Mouse (Mus musculus) retina, postnatal 1 day (tissue): ENCODE data around the gene Slc39a11.
A peak's percentile ranks its signal among the peaks of the same experiment; 100 is the strongest.

ENCODE experiments used
- DNase-seq: peaks from one replicate; pipeline ENCODE4 v3.0.0-alpha.2; 2012

Slc39a11 gene

DNA sequence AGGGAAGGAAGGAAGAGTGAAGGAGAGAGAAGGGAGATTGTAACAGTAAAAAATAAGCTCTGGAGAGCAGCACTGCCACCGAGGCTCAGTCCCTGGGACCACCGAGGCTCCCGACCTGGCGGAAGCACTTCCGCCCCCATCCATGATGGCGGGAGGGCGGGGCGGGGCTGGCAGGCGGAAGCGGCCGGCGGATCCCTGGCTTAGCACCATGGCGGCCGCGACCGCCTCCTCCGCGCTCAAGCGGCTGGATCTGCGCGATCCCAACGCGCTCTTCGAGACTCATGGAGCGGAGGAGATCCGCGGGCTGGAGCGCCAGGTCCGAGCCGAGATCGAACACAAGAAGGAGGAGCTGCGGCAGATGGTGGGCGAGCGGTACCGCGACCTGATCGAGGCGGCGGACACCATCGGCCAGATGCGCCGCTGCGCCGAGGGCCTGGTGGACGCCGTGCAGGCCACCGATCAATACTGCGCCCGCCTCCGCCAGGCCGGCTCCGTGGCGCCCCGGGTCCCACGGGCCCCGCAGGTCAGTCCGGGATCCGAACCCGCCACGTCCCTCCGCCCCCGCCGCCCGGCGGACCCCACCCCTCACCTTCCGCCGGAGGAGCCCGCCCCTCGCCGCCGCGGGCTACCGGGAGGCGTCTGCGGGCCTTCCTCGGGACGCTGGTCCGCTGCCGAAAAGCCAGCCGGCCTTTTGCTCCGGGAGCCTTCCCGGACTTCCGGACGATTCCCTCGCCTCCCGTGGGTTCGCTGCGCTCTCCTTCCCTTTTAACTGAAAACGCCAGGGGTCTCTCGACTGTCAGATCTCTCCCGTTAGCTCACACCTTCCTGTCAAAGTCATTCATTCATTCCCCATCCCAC, at the start of gene Slc39a11:
TSS of gene Slc39a11 (minus strand) at position 727 of the 858 bp plus-strand sequence.
- peak; percentile 86 for DNase-seq

GRCm38 (mm10) chr11:113699643-113700042, 49.8 kb upstream of the Slc39a11 start:
- no peak for DNase-seq

- peak; percentile 36 for DNase-seq
These were observed 48.2 kb upstream of the Slc39a11 start for GRCm38 (mm10) chr11:113698013-113698545.

GRCm38 (mm10) chr11:113697571-113697970, 47.7 kb upstream of the Slc39a11 start:
- peak; percentile 83 for DNase-seq

GRCm38 (mm10) chr11:113691851-113692250, 42.0 kb upstream of the Slc39a11 start:
- no peak for DNase-seq

- no peak for DNase-seq
These were observed 41.4 kb upstream of the Slc39a11 start for GRCm38 (mm10) chr11:113691318-113691717.

- no peak for DNase-seq
These were observed 40.6 kb upstream of the Slc39a11 start for GRCm38 (mm10) chr11:113690506-113690905.

- DNase-seq: peak; percentile 63
These were observed 37.2 kb upstream of the Slc39a11 start for GRCm38 (mm10) chr11:113687031-113687430.

DNA sequence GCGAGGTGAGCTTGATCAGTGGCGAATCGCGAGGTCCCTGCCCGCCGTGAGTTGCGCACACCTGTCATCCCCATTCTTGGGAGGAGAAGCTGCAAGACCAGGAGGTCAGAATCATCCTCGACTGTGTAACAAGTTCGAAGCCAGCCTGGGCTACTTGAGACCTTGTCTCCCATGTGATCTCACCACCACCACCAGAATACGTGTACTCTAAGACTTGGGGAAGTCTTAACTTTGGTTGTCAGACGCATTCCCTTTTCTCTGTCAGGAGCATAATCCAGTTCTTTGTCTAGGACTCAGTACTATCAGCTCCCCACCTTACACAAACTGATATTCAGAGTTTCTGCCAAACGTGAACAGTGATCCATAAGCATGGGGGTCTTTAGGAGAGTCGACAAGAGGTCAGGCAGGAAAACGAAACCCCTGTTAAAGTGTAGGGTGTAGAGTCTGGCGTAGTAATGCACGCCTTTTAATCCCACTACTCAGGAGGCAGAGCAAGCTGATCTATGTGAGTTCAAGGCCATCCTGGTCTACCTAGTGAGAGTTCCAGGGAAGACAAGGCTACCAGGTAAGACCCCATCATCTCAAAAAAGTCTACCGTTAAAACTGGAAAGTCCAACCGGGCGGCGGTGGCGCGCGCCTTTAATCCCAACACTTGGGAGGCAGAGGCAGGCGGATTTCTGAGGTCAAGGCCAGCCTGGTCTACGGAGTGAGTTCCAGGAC, 35.0 kb upstream of the Slc39a11 start:
- DNase-seq: no peak

DNA sequence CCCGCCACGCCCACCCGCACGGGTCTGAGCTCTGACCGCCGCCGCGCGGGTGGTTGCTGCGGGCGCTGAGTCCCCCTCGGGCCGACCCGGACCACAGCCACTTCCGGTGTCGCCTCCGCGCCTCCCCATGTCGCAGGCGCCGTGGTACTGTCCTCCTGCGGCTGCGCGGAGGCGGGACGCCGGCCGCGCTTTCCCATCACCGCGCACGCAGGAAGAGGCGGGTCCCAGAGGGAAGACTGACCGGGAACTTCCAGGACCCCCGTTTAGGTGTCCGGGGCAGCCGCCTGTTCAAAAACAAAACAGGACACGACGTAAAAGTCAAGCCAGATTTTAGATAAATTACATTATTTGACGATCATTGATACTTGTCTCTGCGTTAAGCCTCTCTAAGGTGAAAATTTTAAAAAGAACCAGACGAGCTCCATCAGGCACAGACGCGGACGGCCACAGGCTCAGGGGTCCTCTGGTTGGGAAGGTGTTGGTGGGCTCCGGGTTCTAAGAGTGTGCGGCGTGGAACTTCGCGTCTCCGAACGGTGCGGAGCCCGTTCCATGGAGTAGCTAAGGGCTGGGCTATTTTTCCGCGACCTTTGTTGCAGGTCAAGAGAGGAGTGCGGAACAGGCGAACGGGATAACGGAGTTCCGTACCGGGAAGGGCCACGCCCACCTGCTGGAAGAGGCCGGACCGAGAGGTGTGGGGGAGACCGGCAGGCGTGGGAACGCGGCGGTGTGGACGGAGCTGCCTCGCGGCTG, 34.3 kb upstream of the Slc39a11 start, which contains the start of the genes Fam104a and D11Wsu47e:
TSS of gene Fam104a (minus strand) at position 199 of the 750 bp plus-strand sequence.
TSS of gene D11Wsu47e (plus strand) at position 456 of the 750 bp plus-strand sequence.
- peak; percentile 98 for DNase-seq

DNA sequence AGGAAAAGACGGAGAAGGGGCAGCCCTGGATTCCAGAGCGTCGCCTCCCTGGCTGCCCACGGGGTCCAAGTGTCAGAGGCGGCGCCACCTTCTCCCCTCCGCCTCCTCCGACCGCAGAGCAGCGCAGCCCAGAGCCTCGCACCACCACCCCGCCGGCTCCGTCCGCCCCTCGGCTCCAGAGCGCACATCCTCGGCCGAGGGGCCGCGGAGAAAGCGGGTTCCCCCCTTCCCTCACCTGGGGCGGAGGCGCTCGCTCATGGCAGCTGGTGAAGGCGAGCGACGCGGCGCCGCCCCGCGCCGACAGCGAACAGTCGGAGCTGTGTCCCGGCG, 33.7 kb upstream of the Slc39a11 start:
- DNase-seq: no peak

GRCm38 (mm10) chr11:113682897-113683626, 33.2 kb upstream of the Slc39a11 start:
- peak; percentile 84 for DNase-seq

DNA sequence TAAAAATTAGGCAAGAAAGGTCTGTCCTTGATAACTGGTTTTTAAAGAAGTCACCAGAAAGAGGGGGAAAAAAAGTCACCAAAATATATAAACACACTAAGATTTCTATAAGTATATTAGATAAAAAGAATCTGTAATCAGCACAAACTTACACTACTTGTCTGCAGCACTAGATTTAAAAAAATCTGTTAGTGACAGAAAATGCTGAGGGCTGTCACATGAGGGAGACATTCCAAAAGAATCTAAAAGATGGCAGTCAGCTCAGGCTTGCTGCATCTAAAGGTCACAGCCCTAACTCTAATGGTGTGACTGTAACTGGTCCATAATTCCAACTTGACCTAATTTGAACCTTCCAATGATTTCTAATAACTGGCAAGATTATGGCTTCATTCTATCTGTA, 32.1 kb upstream of the Slc39a11 start:
- peak; percentile 15 for DNase-seq

DNA sequence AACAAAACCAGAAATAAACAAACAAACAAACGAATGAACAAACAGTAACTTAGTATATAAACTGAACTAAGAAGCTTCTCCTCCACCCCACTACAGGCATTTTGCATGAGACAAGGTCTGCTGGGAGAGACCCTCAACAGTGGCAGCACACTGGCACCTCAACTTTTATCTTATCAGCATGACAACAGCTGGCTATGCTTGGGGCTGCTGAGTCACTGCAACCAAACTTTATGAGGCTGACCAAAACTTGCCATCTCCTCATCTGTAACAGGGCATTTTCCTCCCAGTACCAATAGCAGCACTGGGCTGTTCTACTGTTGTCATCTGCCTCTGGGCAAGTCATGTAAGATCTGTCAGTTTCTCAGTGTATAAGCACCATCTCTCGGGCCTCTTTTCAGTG, 31.1 kb upstream of the Slc39a11 start:
- DNase-seq: no peak

- no peak for DNase-seq
These were observed 28.5 kb upstream of the Slc39a11 start for GRCm38 (mm10) chr11:113678373-113678772.

GRCm38 (mm10) chr11:113677378-113677777, 27.5 kb upstream of the Slc39a11 start:
- no peak for DNase-seq

DNA sequence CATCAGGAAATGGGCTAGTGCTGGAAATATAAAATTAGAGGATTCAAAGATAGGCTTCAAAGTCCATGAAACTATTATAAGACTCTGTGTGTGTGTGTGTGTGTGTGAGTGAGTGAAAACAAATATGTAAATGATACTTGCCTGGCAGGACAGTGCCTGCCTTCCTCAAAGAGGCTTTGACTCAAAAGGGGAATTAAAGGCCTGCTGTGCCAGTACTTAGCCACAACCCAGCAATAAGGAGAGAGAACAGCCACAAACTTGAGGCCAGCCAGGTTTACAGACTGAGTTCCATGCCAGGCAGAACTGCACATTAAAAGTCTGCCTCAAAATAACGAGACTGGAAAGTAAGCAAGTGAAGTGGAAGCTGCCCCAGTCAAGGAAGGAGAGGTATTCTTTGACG, 27.0 kb upstream of the Slc39a11 start:
- no peak for DNase-seq

- DNase-seq: no peak
These were observed 24.7 kb upstream of the Slc39a11 start for GRCm38 (mm10) chr11:113674595-113674994.

GRCm38 (mm10) chr11:113673614-113674013, 23.7 kb upstream of the Slc39a11 start:
- DNase-seq: no peak

DNA sequence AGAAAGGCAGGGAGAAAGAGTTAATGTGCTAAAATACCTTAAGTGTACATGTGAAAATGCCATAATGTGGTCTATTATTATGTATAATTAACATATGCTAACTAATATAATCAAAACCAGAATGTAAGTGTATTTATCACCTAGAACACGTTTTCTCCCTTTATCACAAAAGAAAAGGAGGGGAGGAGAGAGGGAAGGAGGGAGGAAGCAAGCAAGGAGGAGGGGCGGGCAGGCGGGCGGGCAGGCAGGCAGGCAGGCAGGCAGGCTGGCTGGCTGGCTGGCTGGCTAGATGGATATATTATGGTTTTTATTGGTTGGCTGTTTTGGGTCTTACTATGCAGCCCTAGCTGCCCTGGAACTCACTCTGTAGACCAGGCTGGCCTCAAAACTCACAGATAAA, 19.8 kb upstream of the Slc39a11 start:
- no peak for DNase-seq

DNA sequence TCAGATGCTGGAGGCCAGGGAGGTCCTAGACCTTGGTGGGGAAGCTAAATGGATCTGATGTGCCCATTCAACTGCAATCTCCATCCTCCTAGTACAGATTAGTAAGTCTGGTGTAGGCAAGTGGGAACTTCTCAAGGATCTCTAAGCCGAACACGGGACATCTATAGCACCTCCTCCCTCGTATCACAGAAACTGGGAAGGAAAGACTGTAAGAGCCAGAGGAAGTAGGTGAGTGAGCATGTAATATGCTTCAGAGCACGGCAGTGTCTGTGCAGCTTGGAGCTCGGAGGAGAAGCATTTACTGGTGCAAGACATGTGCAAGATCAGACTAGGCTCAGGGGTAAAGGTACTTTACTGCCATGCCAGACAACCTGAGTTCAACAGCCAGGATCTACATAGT, 19.0 kb upstream of the Slc39a11 start:
- no peak for DNase-seq

DNA sequence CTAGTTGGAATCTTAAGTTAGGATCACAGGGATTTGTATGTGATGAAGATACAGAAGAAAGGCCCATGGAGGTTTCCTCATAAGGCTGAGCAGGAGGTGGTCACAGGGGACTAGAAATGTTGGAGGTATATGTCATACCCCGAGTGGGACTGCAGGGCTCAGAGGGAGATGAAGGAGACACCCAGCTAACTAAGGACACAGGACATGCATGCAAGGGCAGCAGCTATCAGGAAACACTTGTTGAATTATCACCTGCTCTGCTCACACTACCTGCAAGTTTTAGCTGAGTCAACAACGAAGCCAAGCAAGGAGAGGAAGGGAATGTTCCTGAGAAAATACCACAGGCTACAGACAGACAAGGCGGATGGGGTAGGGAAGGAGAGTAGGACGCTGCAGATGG, 17.8 kb upstream of the Slc39a11 start:
- no peak for DNase-seq
